Mouse (Mus musculus) heart, embryonic 11.5 days (tissue): ENCODE results near the gene Mettl16. TPM values are rescaled to one million over a fixed set of nuclear protein-coding genes. Genes with fewer than 3 reads are reported as not detected.

Experiments used
- ATAC-seq: fragments of 200-750 bp; cut with Nextera tagmentation; replicated peaks from 2 replicates; pipeline ENCODE4 v1.8.0; 2017; ENCODE audit warnings: moderate library complexity; ENCODE audit not compliant: insufficient number of reproducible peaks, low FRiP score, low TSS enrichment
- H3K27ac ChIP-seq: fragments of 300-500 bp; sonication (generic); 2 replicates; pipeline ENCODE4 v1.5.1; 2014; ENCODE audit warnings: mild to moderate bottlenecking, low read depth, low read length
- H3K27me3 ChIP-seq: fragments of 300-500 bp; sonication (generic); 2 replicates; pipeline ENCODE4 v1.6.1; 2014; ENCODE audit warnings: mild to moderate bottlenecking, low read length, mixed read lengths; ENCODE audit not compliant: control insufficient read depth, insufficient read depth
- H3K36me3 ChIP-seq: fragments of 300-500 bp; sonication (generic); 2 replicates; pipeline ENCODE4 v1.6.1; 2014; ENCODE audit warnings: mild to moderate bottlenecking, low read length, moderate library complexity, mixed read lengths; ENCODE audit not compliant: control insufficient read depth, insufficient read depth
- H3K4me1 ChIP-seq: fragments of 300-500 bp; sonication (generic); 2 replicates; pipeline ENCODE4 v1.6.1; 2014; ENCODE audit warnings: low read length; ENCODE audit not compliant: control insufficient read depth, insufficient read depth
- H3K4me2 ChIP-seq: fragments of 300-500 bp; sonication (generic); 2 replicates; pipeline ENCODE4 v1.6.1; 2014; ENCODE audit warnings: mild to moderate bottlenecking, moderate library complexity
- H3K4me3 ChIP-seq: fragments of 300-500 bp; sonication (generic); 2 replicates; pipeline ENCODE4 v1.5.1; 2014; ENCODE audit warnings: low read depth, low read length
- H3K9ac ChIP-seq: fragments of 300-500 bp; sonication (generic); 2 replicates; pipeline ENCODE4 v1.6.1; 2014; ENCODE audit warnings: mild to moderate bottlenecking, low read depth, low read length, moderate library complexity
- H3K9me3 ChIP-seq: fragments of 300-500 bp; sonication (generic); replicated peaks from 2 replicates; pipeline ENCODE4 v1.6.1; 2016; ENCODE audit warnings: low read length; ENCODE audit not compliant: control insufficient read depth
- WGBS: fragments of 180-500 bp; shearing (Covaris S2); extraction: QIAGEN DNeasy Blood & Tissue Kit; methylation state at CpG from one replicate; pipeline ENCODE4 v1.1.7; 2014; ENCODE audit not compliant: insufficient replicate concordance; 5-methylcytosine and 5-hydroxymethylcytosine counted together
- microRNA-seq: library from miRNA; unstranded; fragments of <30 nt; microRNA quantifications from one replicate; pipeline ENCODE4, GENCODE M21; 2016; ENCODE audit warnings: borderline number of aligned reads
- polyA plus RNA-seq: library from polyadenylated mRNA; unstranded; fragments of >200 nt; fragmentation: Nextera tagmentation; extraction: Ambion mirVana; gene quantifications from 2 replicates; pipeline ENCODE4 v1.2.1, GENCODE M21; 2014

The Mettl16 gene
- polyA plus RNA-seq, 1 experiment from 2014 or later: 28.5 TPM

- no peaks in the 10 kb centered on the region for H3K9me3 ChIP-seq
- 40% methylated on average over 12 of the region's 12 CpGs for WGBS
- H3K4me2 ChIP-seq: no peak overlapping the region
- peaks cover 2% of the 10 kb centered on the region; the same call in 1 of the 2 replicates for H3K36me3 ChIP-seq
- H3K4me3 ChIP-seq: no peak overlapping the region
- no peaks in the 10 kb centered on the region for H3K27me3 ChIP-seq
- no peak for ATAC-seq
- no peak overlapping the region for H3K27ac ChIP-seq
- no peak overlapping the region for H3K9ac ChIP-seq
- peaks cover 19% of the 10 kb centered on the region for H3K4me1 ChIP-seq
Measured at GRCm38 (mm10) chr11:74870991-74871622, 100.5 kb downstream of the Mettl16 start.

DNA sequence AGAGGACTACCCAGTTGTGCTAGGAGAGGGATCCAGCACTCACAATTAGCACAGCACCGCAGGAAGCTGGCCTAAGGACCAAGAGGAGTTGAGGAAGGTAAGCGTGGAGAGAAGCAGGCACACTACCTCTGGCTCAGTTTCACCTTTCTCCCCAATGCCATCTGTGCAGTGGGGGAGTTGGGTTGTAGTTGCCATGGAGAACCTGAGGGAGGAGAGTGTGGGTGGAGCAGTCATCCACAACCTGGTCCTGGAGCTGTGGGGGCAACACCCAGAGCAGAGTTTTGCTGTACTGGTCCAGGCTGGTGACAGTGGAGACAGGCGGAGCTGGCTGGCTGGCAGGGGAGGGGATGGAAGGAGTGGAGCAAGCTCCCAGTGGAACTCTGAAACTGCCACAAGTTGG is 104.0 kb downstream of the Mettl16 start:
- H3K9me3 ChIP-seq: no peaks in the 10 kb centered on the region
- 49% methylated on average over 3 of the region's 3 CpGs for WGBS
- H3K9ac ChIP-seq: no peak overlapping the region
- no peaks in the 10 kb centered on the region for H3K36me3 ChIP-seq
- no peak overlapping the region for H3K27ac ChIP-seq
- peaks cover 28% of the 10 kb centered on the region for H3K4me1 ChIP-seq
- H3K4me3 ChIP-seq: no peak overlapping the region
- no peak overlapping the region for H3K4me2 ChIP-seq
- H3K27me3 ChIP-seq: no peaks in the 10 kb centered on the region
- 0 out of 2 replicates have a peak, but pooled peaks have one; percentile 20 for ATAC-seq

GRCm38 (mm10) chr11:74876801-74877200 is 106.2 kb downstream of the Mettl16 start:
- WGBS: 3% methylated on average over 9 of the region's 9 CpGs
- Histone ChIP-seq H3K27me3 (no peaks in the 10 kb centered on the region), H3K9me3 (no peaks in the 10 kb centered on the region), H3K4me3 (no peak overlapping the region), H3K4me2 (peak overlapping the region; percentile 49), H3K4me1 (peaks cover 27% of the 10 kb centered on the region), H3K36me3 (no peaks in the 10 kb centered on the region), H3K9ac (no peak overlapping the region), H3K27ac (no peak overlapping the region)
- no peak for ATAC-seq

Small RNA genes within 50 kb of the gene (microRNA-seq; reads per million reads assigned to microRNA genes)
- gene Mir6926: not detected

Other genes with a start within 250 kb of the Mettl16 start
- gene Rap1gap2, start 159.9 kb upstream of the Mettl16 start, polyA plus RNA-seq: 6.6 TPM in 2 replicates
- 2.8 and 3.5 TPM in 2 replicates for gene Ccdc92b, start 151.2 kb upstream of the Mettl16 start, polyA plus RNA-seq
- 27.5 and 33.1 TPM in 2 replicates for gene Cluh, start 121.3 kb upstream of the Mettl16 start, polyA plus RNA-seq
- gene Pafah1b1, start 46.2 kb upstream of the Mettl16 start, polyA plus RNA-seq: 73.7 and 79.6 TPM in 2 replicates
- 2.7 and 3.5 TPM in 2 replicates for gene Mnt, start 60.1 kb downstream of the Mettl16 start, polyA plus RNA-seq
- 3.9 and 5.5 TPM in 2 replicates for gene Sgsm2, start 126.2 kb downstream of the Mettl16 start, polyA plus RNA-seq
- gene Tsr1, start 127.2 kb downstream of the Mettl16 start, polyA plus RNA-seq: 34.0 and 40.6 TPM in 2 replicates
- 10.4 and 11.3 TPM in 2 replicates for gene Smg6, start 155.0 kb downstream of the Mettl16 start, polyA plus RNA-seq
- gene Srr, start 155.1 kb downstream of the Mettl16 start, polyA plus RNA-seq: 19.2 and 25.0 TPM in 2 replicates